Mouse (Mus musculus) spleen, postnatal 36 days (tissue): ENCODE data around the gene Fank1.
"Not testable (repeated sequence)": the region's sequence is repeated elsewhere in the genome, so short reads cannot be mapped to it uniquely, and the experiment has no call there.

Source experiments
- DNase-seq, 2 experiments: peaks; one replicate each; pipeline ENCODE4 v3.0.0; 2022; ENCODE audit warnings: low spot score in 2 of 2, mixed read lengths in 1 of 2

The Fank1 gene

GRCm38 (mm10) chr7:133828514-133828913 lies 51.9 kb downstream of the Fank1 start:
- no peak for DNase-seq

DNA sequence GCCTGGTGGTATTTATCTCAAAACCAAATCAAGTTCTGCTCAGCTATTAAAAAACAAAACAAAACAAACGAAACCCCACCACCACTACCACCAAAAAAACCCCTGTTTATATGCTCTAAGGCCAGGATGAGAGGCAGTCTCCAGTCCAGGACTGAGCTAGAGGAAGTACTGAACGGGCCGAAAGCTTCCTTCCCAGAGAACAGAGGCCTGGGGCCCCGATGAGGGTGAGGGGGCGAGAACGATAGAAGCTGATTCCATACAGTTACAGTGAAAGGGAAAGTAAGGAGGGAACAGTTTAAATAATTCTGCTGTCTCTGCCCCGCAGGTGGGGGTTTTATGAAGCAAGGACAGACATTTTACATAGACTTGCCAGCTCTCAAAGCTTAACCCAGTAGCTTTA lies 52.9 kb downstream of the Fank1 start:
- DNase-seq, result no peak

GRCm38 (mm10) chr7:133839546-133839945 lies 62.9 kb downstream of the Fank1 start:
- DNase-seq, result no peak

DNA sequence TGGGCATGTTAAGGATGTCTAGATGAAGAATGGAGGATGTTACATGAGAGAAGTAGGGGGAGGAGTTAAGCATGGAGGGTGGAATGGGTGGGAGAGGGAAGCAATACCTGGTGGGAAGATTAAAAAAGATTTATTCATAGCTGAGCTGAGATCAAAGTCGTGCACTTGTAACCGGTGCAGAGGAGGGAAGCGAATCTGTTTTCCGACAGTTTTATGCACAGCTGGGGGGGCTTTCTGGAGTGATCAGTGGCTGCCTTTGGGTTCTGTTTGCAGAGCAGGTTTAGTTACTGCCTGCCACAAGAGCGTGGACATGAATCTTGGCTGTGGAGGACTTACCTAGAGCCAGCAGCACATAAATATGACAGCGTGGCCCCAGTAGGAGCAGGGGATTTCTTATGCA lies 65.4 kb downstream of the Fank1 start:
- no peak for DNase-seq

DNA sequence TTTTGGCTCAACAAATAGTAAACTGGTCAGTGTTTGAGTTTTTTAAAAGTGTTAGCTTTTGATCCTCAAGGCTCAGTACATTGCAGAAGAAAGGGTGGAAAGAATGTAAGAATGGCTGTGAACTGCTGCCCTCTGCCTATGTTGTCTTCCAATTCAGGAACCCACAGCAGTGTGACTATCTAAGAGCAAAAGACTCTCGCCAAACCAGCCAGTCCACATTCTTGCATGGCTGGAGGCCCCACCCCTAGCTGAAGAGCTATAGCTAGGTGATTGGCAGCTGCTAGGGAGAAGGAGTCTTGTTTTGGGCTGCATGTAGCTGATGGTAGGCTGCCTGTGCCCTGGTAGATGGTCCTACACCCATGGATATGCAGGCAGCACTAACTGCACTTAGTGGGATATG lies 70.5 kb downstream of the Fank1 start:
- no peak for DNase-seq

DNA sequence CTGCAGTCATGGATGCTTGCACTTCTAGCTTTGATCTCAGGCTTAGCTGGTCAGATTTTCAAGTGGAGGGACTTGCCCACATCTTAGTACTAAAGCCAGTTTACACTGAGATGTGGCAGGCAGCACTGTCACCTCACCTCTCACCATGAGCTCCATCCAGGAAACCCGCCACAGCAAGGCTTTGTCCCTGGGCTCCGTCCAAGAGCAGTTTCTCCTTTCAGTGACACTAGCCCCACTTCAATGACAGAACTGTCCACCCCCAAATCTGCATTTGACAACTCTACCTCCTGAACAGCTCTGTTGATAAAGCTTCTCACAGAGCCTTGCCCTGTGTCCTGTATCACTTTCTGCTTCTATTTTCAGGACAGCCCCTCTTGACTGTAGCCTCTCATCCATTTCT lies 71.5 kb downstream of the Fank1 start:
- DNase-seq, result no peak

- DNase-seq, result no peak
Observed at GRCm38 (mm10) chr7:133850735-133851134, 74.1 kb downstream of the Fank1 start.

GRCm38 (mm10) chr7:133856278-133856677 lies 79.6 kb downstream of the Fank1 start:
- DNase-seq, result peak in 1 of 2 experiments; percentile 3

DNA sequence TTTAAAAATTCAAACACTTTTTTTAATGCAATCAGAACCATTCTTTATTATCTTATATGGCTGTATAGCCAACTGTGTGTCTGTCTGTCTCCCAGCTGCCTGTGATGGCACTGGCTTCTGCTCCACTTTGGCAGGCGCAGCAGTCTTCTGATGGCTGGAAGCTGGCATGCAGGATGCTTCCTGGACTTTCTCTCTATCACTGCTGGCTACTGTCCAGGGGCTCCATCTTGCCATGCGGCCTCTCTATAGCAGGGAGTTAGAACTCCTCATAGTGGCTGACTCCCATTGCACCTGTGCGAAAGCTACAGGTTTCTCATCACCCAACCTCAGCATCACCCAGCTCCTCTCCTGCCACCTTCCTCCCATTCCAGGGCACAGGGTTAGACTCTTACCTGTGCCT lies 81.8 kb downstream of the Fank1 start:
- DNase-seq, result no peak

- no peak for DNase-seq
Observed at GRCm38 (mm10) chr7:133859548-133859947, 82.9 kb downstream of the Fank1 start.

GRCm38 (mm10) chr7:133862233-133862632 lies 85.6 kb downstream of the Fank1 start:
- DNase-seq, result no peak

DNA sequence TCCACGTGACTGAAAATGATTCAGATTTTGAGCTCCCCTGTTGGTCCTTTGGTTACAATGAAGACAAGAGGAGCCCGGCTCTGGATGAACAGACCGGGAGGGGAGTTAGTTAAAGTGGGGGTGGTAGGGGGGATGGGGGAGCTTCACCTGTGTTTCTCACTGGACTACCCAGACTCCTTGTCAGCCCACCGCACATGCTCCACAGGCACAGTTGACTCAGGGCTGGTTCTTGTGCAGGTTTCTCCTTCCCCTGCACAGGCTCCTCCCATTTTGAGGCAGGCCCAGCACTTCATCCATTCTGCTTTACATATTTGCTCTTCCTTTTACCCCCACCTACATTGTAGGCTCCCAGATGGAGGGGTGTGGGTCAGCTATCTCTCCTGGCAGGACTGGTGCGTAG lies 86.1 kb downstream of the Fank1 start:
- no peak for DNase-seq

GRCm38 (mm10) chr7:133863151-133863550 lies 86.5 kb downstream of the Fank1 start:
- no peak for DNase-seq

DNA sequence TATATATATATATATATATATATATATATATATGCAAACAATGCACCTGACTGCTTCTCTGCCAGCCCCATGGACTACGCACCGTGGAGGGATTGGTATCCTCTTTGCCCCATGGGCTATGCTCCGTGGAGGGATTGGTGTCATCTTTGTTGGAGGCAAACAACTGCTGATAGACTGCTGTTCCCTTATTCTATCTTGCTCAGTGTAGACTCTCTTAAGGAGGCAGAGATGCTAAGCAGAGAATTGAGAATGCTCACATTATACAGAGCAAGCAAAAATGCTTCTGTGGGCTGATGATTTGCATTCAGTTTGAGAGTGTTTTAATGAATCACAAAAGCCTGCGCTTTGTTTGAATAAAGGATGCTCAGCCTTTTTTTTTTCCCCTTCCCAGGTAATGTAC lies 87.0 kb downstream of the Fank1 start:
- no peak for DNase-seq

GRCm38 (mm10) chr7:133870265-133870664 lies 93.6 kb downstream of the Fank1 start:
- DNase-seq, result no peak

DNA sequence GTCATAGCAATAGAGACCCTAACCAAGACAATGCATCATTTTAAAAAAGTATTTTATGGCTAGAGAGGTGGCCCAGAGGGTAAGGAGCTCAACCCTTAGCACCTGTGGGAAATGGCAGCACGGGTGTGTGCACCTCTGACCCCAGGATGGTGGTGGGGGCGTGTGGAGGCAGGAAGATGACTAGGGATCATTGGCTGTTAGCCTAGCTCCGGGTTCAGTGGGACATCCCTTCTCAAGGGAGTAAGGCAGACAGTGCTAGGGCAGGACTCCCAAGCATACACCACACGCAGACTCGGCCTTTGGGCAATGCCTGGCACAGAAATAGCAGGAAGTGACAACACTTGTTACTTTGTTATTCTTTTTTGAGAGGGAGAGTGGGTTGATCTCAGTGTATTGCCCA lies 96.0 kb downstream of the Fank1 start:
- DNase-seq, result no peak

GRCm38 (mm10) chr7:133876139-133876538 lies 99.5 kb downstream of the Fank1 start:
- DNase-seq, result no peak

GRCm38 (mm10) chr7:133876646-133877342 lies 100.1 kb downstream of the Fank1 start:
- no peak for DNase-seq

DNA sequence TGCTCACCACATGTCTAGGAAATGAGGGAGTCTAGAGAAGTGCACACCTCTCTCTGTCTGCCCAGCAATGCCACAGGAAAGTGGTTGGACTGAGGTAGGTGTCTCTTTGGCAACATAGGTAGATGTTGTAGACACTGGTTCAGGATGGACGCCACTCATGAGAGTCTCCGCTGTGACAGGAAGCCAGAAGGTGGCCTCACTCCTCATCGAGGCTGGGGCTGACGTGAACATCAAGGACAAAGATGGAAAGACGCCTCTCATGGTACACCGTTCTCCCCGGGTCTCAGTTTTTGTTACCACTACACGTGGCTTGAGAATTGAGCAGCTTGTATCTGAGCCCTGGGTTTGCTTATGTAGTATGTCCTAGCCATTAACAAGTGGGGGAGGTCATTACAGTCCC lies 103.1 kb downstream of the Fank1 start:
- no peak for DNase-seq

GRCm38 (mm10) chr7:133884759-133885431 lies 108.2 kb downstream of the Fank1 start:
- DNase-seq, result not testable (repeated sequence)

DNA sequence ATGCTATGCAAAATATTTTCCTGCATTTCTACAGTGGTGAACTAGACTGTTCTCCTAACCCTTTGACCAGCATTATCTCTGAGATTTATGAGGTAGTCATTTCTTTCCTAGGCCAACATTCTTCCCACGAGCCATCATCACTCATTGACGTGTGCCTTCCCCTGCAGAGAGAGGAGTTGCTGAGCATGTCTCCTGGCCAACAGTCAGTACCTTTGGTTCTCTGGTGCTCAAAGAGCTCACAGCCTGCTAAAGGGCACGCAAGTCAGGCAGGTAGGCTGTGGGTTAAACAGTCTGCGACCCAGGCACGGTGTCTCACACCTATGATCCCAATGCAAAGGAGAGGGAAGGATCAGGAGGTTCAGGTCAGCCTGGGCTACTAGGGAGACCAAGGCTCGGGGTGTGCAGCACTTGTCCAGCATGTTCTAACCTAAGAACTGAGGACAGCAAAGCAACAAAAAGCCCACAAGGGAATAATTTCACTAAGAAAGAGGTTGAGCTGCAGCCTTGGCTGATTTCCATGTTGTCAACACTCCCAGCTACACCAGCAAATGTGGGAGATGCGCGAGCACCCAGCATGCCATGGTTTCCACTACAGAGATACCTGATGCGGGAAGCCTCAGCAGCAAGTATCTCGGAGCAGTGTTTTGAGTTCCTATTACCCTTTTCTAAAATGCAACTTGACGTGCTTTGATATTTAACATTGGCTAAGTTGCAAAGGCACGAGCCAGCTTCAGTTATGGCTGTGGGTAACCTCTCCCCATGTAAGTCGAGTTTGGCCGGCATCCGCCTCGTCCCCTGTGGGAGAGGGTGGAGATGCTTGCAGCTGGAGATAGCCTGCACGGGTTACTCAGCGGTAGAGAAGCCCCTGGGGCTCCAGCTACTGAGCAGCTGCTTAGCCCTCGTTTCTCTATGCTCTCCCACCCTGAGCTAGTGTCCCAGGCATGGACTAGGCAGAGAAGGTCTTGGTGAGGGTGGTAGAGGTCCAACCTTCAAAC lies 112.6 kb downstream of the Fank1 start:
- no peak for DNase-seq

- DNase-seq, result no peak
Observed at GRCm38 (mm10) chr7:133889986-133890385, 113.3 kb downstream of the Fank1 start.
